Mouse (Mus musculus): ENCODE data around the gene Nr2c1.

Nr2c1 gene

GRCm38 (mm10) chr10:94211725-94212124 is 63.9 kb downstream of the Nr2c1 start:
- DNase-seq: no peak

GRCm38 (mm10) chr10:94225026-94225750 is 77.4 kb downstream of the Nr2c1 start:
- no peak for DNase-seq

- peak; percentile 82 for DNase-seq
Measured at GRCm38 (mm10) chr10:94230172-94230981, 82.6 kb downstream of the Nr2c1 start.

- DNase-seq: no peak
Measured at GRCm38 (mm10) chr10:94231025-94231424, 83.2 kb downstream of the Nr2c1 start.

- no peak for DNase-seq
Measured at GRCm38 (mm10) chr10:94235200-94235599, 87.4 kb downstream of the Nr2c1 start.

GRCm38 (mm10) chr10:94241346-94241745 is 93.5 kb downstream of the Nr2c1 start:
- no peak for DNase-seq
